Mouse (Mus musculus): ENCODE measurements at regions not wholly inside any gene's neighbourhood (a gene's known extent, or its start where the extent isn't known, plus 50 kb on each side); places are given as distances from the start of the nearest gene placed in this dataset.

GRCm38 (mm10) chr3:147252226-147252788, 400.1 kb downstream of the Ttll7 start:
- DNase-seq (ENCODE audit: extremely low spot score in 1 of 2, low spot score in 1 of 2) = no peak

GRCm38 (mm10) chr3:147252812-147253211, 400.6 kb downstream of the Ttll7 start:
- no peak for DNase-seq (ENCODE audit: extremely low spot score in 1 of 2, low spot score in 1 of 2)

- DNase-seq (ENCODE audit: extremely low spot score in 1 of 2, low spot score in 1 of 2) = no peak
Observed at GRCm38 (mm10) chr3:147254454-147254853, 402.3 kb downstream of the Ttll7 start.

GRCm38 (mm10) chr3:147260958-147261595, 408.9 kb downstream of the Ttll7 start:
- no peak for DNase-seq (ENCODE audit: extremely low spot score in 1 of 2, low spot score in 1 of 2)

GRCm38 (mm10) chr3:147266556-147266955, 414.4 kb downstream of the Ttll7 start:
- DNase-seq (ENCODE audit: extremely low spot score in 1 of 2, low spot score in 1 of 2) = no peak

GRCm38 (mm10) chr3:147273446-147273845, 421.3 kb downstream of the Ttll7 start:
- no peak for DNase-seq (ENCODE audit: extremely low spot score in 1 of 2, low spot score in 1 of 2)

- DNase-seq (ENCODE audit: extremely low spot score in 1 of 2, low spot score in 1 of 2) = no peak
Observed at GRCm38 (mm10) chr3:147278602-147279001, 426.4 kb downstream of the Ttll7 start.

- DNase-seq (ENCODE audit: extremely low spot score in 1 of 2, low spot score in 1 of 2) = no peak
Observed at GRCm38 (mm10) chr3:147283724-147284123, 431.6 kb downstream of the Ttll7 start.

GRCm38 (mm10) chr3:147284357-147284756, 432.2 kb downstream of the Ttll7 start:
- no peak for DNase-seq (ENCODE audit: extremely low spot score in 1 of 2, low spot score in 1 of 2)

- DNase-seq (ENCODE audit: extremely low spot score in 1 of 2, low spot score in 1 of 2) = no peak
Observed at GRCm38 (mm10) chr3:147285496-147285895, 433.3 kb downstream of the Ttll7 start.

GRCm38 (mm10) chr3:147287503-147287902, 435.3 kb downstream of the Ttll7 start:
- no peak for DNase-seq (ENCODE audit: extremely low spot score in 1 of 2, low spot score in 1 of 2)

GRCm38 (mm10) chr3:147291696-147292327, 439.6 kb downstream of the Ttll7 start:
- DNase-seq (ENCODE audit: extremely low spot score in 1 of 2, low spot score in 1 of 2) = no peak

- no peak for DNase-seq (ENCODE audit: extremely low spot score in 1 of 2, low spot score in 1 of 2)
Observed at GRCm38 (mm10) chr3:147298065-147298464, 445.9 kb downstream of the Ttll7 start.

GRCm38 (mm10) chr3:147325522-147325921, 473.4 kb downstream of the Ttll7 start:
- DNase-seq (ENCODE audit: extremely low spot score in 1 of 2, low spot score in 1 of 2) = no peak

GRCm38 (mm10) chr3:147334301-147334700, 482.1 kb downstream of the Ttll7 start:
- DNase-seq (ENCODE audit: extremely low spot score in 1 of 2, low spot score in 1 of 2) = no peak

- no peak for DNase-seq (ENCODE audit: extremely low spot score in 1 of 2, low spot score in 1 of 2)
Observed at GRCm38 (mm10) chr3:147335286-147335685, 483.1 kb downstream of the Ttll7 start.

- DNase-seq (ENCODE audit: extremely low spot score in 1 of 2, low spot score in 1 of 2) = no peak
Observed at GRCm38 (mm10) chr3:147339427-147339826, 487.3 kb downstream of the Ttll7 start.

GRCm38 (mm10) chr3:147347278-147348039, 495.3 kb downstream of the Ttll7 start:
- no peak for DNase-seq (ENCODE audit: extremely low spot score in 1 of 2, low spot score in 1 of 2)

- no peak for DNase-seq (ENCODE audit: extremely low spot score in 1 of 2, low spot score in 1 of 2)
Observed at GRCm38 (mm10) chr3:147387077-147387476, 534.9 kb downstream of the Ttll7 start.

GRCm38 (mm10) chr3:147398298-147398697, 546.1 kb downstream of the Ttll7 start:
- no peak for DNase-seq (ENCODE audit: extremely low spot score in 1 of 2, low spot score in 1 of 2)

GRCm38 (mm10) chr3:147412274-147412673, 560.1 kb downstream of the Ttll7 start:
- no peak for DNase-seq (ENCODE audit: extremely low spot score in 1 of 2, low spot score in 1 of 2)

All from layer of hippocampus, postnatal 25 days (tissue).